Mouse (Mus musculus) megakaryocyte, adult 5-6 weeks (primary cell): ENCODE measurements around the gene Ppp2ca. TPM values are rescaled to one million over a fixed set of nuclear protein-coding genes. Genes with fewer than 3 reads are reported as not detected.
A peak's percentile ranks its signal among the peaks of the same experiment; 100 is the strongest.
"Not testable (repeated sequence)": the region's sequence is repeated elsewhere in the genome, so short reads cannot be mapped to it uniquely, and the experiment has no call there.

ENCODE experiments used
- ATAC-seq: 2 replicates; pipeline ENCODE4 v1.8.0; 2016; ENCODE audit warnings: mild to moderate bottlenecking, inconsistent platforms; ENCODE audit not compliant: poor library complexity, severe bottlenecking
- total RNA-seq, 2 experiments: library from RNA; stranded (forward) in 1 of 2; stranded (reverse) in 1 of 2; fragments of 153-499, 151-499 nt in 1 of 2; fragments of 221-1000, 200-1000 nt in 1 of 2; gene quantifications; 2 replicates each; pipeline versions ENCODE4 v1.2.3 to v1.2.4; 2015 to 2017

Ppp2ca gene
- total RNA-seq, 2 experiments from 2014 or later, result 70.6 to 75.7 TPM

DNA sequence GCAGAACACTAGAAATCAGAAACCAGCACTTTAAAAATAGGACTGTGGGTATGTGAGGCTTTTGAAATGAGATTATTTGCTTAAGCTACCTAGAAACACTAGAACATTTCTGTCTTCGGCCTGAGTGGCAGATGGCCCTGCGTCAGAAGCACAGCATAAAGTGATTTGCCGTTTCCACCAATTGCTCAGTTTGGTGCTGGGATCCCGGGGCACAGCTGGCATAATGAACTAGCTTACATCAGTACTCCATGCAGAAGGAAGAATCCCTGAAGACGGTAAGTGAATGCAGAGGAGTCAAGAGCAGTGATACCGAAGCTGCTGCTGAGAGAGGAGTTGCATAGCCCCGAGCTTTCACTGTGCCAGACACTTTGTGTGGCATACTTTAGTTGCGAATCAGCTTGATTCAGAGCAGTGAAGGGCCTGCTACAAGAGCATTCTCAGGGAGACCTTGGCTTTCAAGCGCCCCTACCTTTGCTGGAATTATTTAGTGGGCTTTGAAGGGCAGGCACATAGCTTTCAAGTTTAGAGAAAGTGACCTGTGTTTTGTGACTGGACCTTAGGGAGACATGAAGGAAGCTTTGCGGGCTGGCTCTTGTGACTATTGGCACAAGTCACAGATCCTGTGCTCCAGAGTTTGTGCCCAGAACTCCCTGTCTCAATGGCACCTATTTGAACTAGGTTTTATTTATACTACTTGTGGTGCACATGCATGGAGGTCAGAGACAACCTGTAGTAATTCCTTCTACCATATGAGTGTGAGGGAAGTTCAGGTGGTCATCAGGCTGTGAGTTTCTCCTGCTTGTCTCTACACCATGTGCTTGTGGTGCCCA is 31.4 kb downstream of the Ppp2ca start:
- ATAC-seq, result no peak

DNA sequence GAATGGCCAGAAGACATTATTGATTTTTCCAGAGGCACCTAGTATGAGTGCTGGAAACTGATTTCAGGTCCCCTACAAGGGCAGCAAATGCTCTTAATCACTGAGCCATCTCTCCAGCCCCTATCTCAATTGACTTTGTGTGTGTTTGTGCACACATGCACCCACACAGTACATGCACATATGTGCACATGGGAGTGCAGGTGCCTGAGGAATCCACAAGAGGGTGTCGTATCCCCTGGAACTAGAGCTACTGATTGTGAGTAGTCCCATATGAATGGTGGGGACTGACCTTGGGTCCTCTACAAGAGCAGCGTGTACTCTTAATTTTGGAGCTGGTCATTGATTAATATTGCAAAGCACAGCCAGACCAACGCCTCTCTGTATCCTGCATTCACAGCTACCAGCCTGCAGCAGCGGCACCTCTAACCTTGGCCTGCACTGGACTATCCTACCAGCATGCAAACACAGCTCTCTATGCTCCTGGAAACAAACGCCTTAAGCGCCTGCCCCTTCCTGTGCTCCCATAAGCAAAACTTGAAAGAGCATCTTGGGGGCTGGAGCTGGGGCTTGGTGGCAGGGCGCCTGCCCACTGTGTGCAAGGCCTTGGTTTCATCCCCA is 32.1 kb downstream of the Ppp2ca start:
- no peak for ATAC-seq

DNA sequence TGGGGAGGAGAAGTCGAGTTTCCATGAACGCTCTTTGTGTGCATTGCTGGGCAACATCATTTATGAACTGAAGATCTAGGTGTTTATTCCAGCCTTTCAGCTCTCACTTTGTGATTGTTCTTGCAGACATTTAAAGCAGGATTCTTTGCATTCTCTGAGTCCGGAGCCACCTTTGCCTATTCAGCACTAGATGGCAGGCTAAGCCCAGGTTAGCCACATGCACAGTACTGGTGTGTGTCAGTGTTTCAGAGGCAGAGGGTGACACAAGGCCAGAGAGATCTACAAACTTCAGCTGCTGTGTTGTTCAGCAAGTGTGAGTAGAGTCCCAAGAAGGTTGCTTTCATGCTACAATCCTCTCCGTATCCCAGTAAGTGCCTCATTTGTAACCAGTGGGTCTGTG is 45.2 kb downstream of the Ppp2ca start:
- ATAC-seq, result not testable (repeated sequence)

DNA sequence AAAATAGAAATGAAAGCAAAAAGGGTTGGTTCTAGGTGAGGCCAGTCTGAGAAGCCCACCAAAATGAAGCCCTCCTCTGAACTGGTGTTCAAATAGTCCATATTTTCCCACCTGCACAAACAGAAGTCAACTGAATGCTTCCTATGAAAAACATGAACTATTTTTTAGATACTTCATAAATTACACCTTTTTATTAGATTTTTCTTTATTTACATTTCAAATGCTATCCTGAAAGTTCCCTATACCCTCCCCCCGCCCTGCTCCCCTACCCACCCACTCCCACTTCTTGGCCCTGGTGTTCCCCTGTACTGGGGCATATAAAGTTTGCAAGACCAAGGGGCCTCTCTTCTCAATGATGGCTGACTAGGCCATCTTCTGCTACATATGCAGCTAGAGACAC is 46.9 kb downstream of the Ppp2ca start, which contains the start of gene Olfr1373:
Olfr1373 (minus strand) TSS at position 101 of the 400 bp plus-strand sequence.
- ATAC-seq, result not testable (repeated sequence)

DNA sequence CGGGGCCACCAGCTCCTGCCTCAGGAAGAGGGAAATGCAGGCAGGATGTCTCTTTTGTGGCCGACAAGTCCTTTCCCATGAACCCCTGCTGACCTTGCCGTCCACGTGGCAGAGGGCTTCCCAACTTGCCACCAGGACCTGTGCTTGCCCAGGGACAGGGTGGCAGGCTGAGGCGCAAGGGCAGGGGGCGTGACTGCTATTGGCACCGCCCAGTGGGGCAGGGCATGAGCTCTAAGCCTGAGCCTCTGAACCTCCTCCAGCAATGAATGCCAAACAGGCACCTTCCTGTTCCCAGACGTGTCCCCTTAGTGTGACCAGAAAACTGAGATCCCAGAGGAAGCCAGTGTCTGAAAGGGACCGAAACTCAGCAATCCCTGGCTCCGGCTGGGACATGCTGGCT is 65.4 kb downstream of the Ppp2ca start:
- 0 out of 2 replicates have a peak, but pooled peaks have one; percentile 23 for ATAC-seq

DNA sequence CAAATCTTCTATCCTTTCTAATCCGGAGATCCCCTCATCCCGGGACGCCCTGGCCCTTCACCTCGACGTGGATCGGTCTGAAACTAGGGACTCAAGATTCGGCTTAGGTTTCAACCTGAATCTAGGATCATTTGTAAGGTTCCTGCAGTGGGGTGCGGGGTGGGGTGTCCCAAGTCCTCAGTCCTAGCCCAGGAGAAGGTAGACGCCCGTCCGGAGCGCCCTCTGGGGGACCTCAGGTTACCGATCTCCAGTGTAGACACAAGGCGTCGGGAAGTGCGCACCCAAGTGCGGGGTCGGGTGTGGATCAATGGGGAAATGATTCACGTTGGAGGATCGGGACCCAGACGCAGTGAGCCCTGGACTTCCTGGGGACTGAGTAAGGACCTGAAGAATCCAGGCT is 68.6 kb downstream of the Ppp2ca start:
- peak; percentile 45 for ATAC-seq

DNA sequence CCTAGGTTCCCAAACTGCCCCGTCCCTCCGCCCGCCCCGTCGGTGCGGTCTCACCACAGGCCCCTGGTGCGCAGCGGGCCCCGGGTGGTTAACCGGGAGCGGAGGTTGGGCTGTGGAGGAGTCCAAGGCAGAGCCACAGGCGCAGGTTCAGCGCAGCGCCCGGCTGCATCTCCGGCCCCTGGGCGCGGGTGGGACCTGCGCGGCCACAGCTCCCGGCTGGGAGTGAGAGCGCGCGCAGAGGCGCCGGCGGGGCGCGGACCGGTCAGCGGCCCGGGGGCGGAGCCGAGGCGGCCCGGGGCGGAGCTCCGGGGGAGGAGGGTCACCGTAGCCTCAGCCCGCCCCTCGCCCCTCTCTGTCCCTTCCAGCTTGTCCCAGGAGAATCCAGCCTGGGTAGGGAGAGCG is 69.4 kb downstream of the Ppp2ca start:
- ATAC-seq, result peak; percentile 52

DNA sequence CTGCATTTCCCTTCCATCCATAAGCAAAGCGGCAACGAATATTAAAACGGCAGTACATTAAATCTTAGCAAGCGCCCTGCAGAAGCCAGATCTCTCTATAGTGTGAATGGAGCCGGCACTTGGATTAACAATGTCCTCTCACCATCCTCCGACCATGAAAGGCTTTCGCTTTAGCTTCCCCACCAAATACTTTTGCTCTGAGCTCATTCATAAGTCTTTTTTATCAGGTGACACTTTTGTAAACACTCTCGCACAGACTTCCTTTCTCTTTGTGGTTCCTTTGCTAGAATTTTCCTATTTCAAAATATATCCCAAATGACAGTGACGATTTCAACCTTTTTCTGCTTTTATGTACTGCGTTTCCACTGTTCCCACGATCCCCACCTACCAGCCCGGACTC is 70.0 kb downstream of the Ppp2ca start:
- ATAC-seq, result no peak

Other genes starting within 250 kb of the Ppp2ca start
- 1.9 and 2.1 TPM in 2 replicates for gene Jade2, start 241.0 kb upstream of the Ppp2ca start, total RNA-seq (2015)
- gene Jade2, start 241.0 kb upstream of the Ppp2ca start, total RNA-seq (2017), result 1.4 and 2.4 TPM in 2 replicates
- gene Cdkn2aipnl, start 131.0 kb upstream of the Ppp2ca start, total RNA-seq (2015), result 66.6 and 70.7 TPM in 2 replicates
- 40.5 and 41.5 TPM in 2 replicates for gene Cdkn2aipnl, start 131.0 kb upstream of the Ppp2ca start, total RNA-seq (2017)
- gene Ube2b, start 97.9 kb upstream of the Ppp2ca start, total RNA-seq (2015), result 110 and 123 TPM in 2 replicates
- gene Ube2b, start 97.9 kb upstream of the Ppp2ca start, total RNA-seq (2017), result 86.9 and 99.1 TPM in 2 replicates
- 1.7 and 2.3 TPM in 2 replicates for gene Cdkl3, start 94.5 kb upstream of the Ppp2ca start, total RNA-seq (2015)
- 2.7 and 10.0 TPM in 2 replicates for gene Cdkl3, start 94.5 kb upstream of the Ppp2ca start, total RNA-seq (2017)
- not detected in 2 replicates for gene Olfr1373, start 46.8 kb downstream of the Ppp2ca start, total RNA-seq (2015)
- 0.15 TPM in 1 of 2 replicates, not detected in the other for gene Olfr1373, start 46.8 kb downstream of the Ppp2ca start, total RNA-seq (2017)
- gene Olfr1371, start 115.3 kb downstream of the Ppp2ca start, total RNA-seq (2015), result not detected in 2 replicates
- gene Olfr1371, start 115.3 kb downstream of the Ppp2ca start, total RNA-seq (2017), result not detected in 2 replicates
- 129 and 145 TPM in 2 replicates for gene Skp1a, start 133.3 kb downstream of the Ppp2ca start, total RNA-seq (2015)
- 127 and 133 TPM in 2 replicates for gene Skp1a, start 133.3 kb downstream of the Ppp2ca start, total RNA-seq (2017)
- gene Tcf7, start 184.3 kb downstream of the Ppp2ca start, total RNA-seq (2015), result 6.9 and 9.4 TPM in 2 replicates
- gene Tcf7, start 184.3 kb downstream of the Ppp2ca start, total RNA-seq (2017), result 1.2 and 1.8 TPM in 2 replicates